Mouse (Mus musculus) gastrocnemius, postnatal 25 days (tissue): ENCODE results near the gene Usp31. TPM values are rescaled to one million over a fixed set of nuclear protein-coding genes. Genes with fewer than 3 reads are reported as not detected.

ENCODE experiments used
- DNase-seq: peaks from one replicate; pipeline ENCODE4 v3.0.0; 2022
- total RNA-seq, 2 experiments: library from RNA; stranded (reverse); gene quantifications; 1 replicate in 1 of 2; 2 replicates in 1 of 2; pipeline ENCODE4 v1.2.3; 2021

The Usp31 gene
- total RNA-seq, 2 experiments from 2014 or later: 5.4 to 5.6 TPM

DNA sequence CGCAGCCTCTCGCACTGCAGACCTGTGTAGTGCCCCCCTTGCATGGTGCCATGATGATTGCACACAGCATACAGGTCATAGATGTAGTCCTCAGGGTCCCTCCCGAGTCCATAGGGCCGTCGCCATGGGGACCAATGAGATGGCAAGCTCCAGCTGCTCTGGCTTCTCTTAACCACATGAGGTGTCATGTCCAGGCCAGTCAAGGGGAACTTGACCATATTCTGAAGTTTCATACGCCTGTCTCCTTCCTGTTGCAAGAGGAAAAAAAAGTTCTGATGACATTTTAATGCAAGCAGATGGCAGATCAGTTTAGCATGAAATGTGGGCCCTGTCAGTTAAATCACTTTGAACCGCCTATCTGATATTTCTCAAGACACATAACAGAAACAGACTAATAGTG, 48.2 kb downstream of the Usp31 start:
- DNase-seq: no peak

DNA sequence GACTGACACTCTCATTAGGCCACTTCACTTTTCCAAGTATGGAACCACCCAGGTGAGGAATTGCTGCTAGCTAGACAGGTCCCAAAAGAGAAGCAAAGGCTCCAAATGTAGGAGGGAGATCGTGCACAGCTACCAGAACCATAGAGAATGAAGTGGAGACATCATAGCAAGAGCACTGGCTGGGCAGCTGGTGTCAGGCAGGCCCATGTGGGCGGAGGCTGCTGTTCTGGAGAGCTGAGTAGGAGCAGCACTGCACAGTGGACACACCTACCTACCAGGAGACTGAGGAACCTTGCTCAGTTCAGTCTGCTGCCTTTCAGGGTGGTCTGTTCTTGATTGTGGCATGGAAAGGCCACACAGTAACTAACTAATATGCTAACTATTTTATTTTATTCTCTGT, 52.4 kb downstream of the Usp31 start:
- no peak for DNase-seq

DNA sequence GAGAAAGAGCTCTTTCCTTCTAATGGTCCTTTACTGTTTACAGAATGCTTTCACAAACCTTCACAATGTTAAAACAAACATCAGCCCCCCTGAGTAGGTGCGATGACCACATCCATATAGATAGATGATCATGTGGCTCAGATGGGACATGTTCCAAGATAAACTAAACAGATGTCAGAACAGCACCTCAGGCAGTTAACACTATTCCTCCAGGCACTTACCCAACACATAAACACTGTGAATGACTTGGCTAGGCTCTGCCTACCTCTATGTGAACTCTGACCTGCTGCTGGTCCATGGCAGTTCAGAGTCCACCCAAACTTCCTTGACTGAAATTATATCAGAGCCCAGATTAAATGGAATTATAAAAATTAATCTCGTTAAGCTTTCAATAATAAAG, 54.4 kb downstream of the Usp31 start:
- DNase-seq: no peak

DNA sequence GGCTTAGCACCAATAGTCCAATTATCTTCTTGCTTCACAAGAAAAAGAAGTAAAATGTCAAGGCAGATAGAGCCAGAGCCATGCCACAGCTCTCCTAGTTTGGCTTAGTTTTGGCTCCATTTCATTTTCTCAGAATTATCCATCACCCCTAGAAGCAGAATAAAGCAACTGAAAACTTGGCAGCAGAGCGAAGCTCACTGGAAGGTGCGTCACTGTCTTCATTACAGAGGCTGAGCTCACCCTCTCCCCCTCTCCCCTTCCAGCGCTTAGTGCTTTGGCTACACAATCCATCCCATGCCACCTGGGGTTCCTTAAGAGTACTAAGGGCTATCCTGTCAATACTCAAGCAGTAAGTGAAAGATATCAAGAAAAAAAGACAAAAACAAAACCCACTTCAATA, 56.3 kb downstream of the Usp31 start:
- DNase-seq: no peak

DNA sequence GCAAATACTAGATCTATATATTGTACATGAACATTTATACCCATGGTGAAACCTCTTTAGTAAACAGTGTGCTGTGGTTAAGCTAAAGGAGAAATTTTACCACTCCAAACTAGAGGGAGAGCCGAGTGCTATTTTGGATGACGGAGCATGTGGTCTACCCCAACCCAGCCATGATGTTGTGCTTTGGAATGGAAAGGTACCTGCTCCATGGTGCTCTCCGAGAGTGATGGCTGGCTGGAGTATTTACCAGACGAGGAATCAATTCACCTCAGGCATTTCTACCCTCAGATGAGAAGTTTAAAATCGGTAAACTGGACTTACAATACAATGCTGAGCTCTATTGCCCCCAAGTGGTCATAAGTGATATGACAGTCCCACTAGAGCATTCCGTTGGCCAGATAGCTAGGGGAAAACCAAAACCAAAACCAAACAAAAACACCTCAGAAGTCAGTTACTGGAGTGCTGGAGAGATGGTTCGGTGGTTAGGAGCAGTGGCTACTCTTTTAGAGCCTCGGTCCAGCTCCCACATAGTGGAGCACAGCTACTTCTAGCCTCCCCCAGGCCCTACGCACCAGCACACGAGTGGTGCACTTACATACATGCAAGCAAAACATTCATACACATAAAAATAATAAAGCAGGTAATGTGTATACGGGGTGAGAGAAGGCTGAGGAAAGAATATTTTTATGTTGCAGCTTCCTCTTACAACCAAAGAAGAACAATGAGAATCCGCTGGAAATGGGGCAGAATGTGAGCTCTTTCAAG, 65.9 kb downstream of the Usp31 start:
- DNase-seq: no peak

DNA sequence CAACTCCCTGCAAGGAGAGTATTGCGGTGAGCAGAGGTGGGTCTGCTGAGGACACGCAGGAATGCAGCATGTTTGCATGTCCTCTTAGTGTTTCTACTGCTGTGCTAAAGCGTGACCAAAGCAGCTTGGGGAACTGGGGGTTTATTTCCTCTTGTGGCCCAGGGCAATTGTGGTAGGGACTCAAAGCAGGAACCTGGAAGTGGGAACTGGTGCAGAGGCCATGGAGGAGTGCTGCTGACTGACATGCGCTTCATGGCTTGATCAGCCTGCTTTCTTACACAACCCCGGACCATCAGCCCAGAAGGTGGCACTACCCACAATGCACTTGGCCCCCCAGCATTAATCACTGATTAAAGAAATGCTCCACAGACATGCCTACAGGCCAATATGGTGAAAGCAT, 70.3 kb downstream of the Usp31 start:
- no peak for DNase-seq

DNA sequence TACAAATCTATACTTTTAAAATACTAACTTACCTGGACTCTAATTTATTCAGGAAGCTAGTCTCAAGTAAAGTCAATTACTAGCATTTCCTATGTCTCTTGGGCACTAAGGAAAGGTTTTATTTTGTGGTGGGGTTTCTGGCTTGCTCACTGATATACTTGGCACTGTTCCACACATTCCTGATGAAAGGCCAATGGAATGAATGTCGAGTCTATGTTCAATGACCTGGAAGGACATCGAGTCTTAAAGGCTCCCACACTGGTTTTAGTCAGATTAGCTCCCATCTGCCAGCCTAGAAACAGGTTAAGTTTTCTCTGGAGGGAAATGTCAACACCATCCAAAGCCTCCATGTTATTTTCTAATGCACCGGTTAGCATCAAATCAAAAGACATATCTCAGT, 72.8 kb downstream of the Usp31 start:
- no peak for DNase-seq

DNA sequence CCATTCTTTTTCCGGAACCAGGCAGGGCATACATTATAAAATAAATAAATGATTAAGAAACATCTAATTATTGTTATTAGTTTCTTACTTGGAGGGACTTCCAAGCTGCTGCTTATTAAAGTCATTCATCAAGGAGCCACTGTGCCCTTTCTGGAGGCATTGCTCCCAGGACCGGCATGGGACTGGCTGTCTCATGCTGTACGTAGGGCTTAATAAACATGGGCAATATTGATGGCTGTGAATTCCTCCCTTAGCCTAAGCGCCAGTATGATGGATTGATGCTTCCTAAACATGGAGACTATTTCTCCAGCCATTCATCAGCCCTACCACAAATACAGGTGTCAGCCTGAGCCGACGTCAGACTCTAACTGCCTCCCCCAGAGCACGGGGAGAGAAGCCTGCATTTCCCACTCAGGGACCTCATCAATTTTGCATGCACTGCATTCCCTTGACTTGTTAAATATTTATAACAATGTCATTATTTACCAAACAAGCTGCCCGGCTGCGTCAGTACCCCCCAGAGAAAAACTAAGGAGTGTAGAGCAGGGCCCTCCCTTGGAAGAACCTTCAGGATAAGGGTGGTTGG, 84.1 kb downstream of the Usp31 start:
- no peak for DNase-seq

DNA sequence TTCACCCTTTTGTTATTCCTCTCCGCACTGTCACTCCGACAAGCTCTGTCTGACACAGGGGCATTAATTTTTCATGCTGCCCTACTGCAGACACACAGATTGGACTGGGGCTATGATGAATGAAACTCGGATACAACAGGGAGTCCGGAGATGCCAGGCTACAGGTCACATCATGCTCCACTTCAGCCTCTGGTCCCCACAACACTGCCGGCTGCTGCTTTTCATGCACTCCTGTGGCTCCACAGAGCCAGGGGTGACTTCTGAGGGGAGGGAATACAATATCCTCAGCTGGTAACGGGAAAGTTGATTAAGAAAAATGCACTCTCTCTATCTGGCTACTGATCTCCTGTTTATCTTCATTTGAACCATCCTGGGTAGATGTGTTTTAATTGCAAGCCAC, 84.6 kb downstream of the Usp31 start:
- no peak for DNase-seq

DNA sequence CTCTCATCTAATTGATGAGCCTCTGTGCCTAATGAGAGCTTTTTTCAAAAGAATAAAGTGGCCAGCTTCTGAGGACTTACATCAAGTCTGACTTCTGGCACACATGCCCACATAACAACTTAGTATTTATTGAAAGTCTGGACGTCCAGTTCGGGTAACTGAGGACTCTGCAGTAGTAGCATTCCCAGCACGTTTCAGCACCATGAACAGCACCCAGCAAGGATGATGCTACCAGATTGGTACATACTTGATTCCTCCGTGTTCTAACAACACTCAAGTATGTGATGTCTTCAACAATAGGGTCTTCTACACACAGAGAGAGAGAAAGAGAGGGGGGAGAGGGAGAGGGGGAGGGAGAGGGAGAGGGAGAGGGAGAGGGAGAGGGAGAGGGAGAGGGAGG, 105.4 kb downstream of the Usp31 start:
- DNase-seq: no peak

DNA sequence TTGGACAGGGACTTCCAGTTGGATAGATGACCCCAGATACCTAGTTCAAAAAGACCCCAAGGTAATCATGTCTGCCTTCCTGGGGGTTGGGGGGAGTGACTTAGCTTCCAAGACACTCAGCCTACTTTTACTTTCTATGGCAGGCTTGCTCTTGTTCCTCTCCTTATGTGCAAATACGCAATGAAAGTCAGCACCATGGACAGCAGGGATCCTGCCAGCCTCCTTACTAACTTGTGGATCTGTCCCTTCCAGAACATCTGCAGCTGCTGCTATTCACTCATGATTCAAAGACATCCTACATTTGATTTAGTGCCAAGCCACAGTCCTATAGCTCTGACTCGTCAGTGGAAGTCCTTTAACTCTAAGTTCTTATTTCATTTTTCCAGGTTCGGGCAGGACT, 110.7 kb downstream of the Usp31 start:
- no peak for DNase-seq

DNA sequence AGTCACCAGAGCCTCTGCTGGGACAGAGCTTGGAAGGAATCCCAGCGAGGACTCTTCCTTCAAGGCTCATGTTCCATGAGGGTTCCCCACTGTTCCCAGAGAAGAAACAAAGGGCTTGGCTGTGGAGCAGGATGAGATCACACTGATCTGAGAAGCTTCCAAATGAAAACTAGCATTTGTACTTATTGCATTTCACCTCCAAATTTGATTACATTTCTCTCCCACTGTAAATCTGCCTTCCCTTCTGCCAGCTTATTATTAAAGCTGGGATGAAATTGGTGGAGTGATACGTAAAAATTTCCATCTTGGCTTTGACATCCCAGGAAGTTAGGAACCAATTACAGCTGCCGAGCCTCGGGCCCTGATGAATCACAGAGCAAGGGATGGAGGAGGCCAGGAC, 111.6 kb downstream of the Usp31 start:
- no peak for DNase-seq

DNA sequence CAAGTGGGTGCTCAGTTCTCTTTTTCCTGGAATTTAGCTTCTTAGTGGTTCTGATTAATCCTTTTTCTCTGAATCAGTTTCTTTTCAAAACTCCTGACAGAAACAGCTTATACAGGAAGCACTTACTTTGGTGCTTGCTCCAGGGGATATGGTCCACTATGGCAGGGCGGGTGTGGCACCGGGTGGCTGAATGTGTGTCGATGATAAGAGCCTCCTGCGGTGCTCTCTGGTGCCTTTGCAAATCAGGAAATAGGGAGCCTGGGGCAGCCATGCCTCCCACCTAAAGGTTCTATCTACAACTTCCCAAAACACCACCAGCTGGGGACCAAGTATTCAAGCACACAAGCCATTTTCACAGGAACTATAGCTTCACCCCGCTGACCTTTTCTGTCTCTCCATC, 112.0 kb downstream of the Usp31 start:
- no peak for DNase-seq

DNA sequence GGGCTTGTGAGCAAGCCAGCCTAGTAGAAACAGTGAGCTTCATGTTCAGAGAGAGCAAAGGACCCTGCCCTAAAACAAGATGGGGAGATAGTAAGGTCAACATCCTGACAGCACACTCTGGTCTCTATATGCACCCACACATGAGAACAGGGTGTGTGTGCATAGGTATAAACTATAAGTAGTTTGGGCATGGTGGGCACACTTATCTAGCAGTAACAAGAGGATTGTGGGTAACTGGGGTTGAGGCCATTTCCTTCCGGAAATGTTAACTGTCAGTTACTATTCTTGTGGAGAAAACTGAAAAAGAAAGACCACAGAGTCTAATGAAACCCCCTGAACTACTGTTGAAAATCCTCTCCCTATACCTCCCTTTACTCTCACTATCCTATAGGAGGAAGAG, 112.4 kb downstream of the Usp31 start:
- no peak for DNase-seq

Other genes with a start within 250 kb of the Usp31 start
- not detected for gene Scnn1g, start 27.2 kb upstream of the Usp31 start, total RNA-seq
- gene Scnn1b, start 157.8 kb upstream of the Usp31 start, total RNA-seq: under 1 TPM in 1 of 2 experiments, not detected in 1; 0.11 TPM